Mouse (Mus musculus) kidney, postnatal 14 days (tissue): ENCODE data around the gene Brd1.
A peak's percentile ranks its signal among the peaks of the same experiment; 100 is the strongest.
"Not testable (repeated sequence)": the region's sequence is repeated elsewhere in the genome, so short reads cannot be mapped to it uniquely, and the experiment has no call there.

Source experiments
- DNase-seq: peaks from one replicate; pipeline ENCODE4 v3.0.0; 2022; ENCODE audit warnings: mixed read lengths

The Brd1 gene

DNA sequence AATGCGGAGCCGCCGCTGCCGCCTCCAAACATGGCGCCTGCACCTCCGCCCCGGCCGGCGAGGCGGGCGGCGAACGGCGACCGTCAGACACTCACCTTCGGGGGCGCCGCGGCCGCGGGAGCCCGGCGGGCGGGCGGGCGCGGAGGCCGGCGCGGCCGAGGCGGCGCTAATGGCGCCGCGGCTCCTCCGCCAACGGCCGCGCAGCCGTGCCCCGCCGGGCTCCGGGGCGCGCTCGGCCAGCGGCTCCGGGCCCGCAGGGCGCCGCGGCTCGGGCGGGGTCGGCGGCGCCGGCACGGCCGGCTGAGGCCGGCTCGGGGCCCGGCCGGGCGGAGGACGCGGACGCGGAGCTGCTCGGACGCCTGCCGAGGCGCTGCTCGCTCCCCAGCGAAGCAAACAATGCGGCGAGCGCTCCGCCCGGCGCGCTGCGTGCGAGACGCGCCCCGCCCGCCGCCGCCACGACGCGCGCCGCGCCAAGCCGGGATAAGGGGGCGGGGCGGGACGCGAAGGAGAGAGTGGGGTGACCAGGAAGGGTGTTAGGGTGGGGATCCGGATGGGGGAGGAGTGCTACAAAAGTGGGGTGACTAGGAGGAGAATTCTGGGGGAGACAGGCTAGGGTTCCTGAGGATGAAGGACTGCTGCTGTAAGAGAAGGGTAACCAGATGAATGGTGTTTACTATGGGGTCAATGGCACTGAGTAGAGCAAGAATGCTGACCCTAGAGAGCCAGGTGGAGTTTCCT lies at the start of gene Brd1:
Gene Brd1, minus strand, starts transcription at position 400 of the 738 bp plus-strand sequence.
- peak; percentile 90 for DNase-seq

DNA sequence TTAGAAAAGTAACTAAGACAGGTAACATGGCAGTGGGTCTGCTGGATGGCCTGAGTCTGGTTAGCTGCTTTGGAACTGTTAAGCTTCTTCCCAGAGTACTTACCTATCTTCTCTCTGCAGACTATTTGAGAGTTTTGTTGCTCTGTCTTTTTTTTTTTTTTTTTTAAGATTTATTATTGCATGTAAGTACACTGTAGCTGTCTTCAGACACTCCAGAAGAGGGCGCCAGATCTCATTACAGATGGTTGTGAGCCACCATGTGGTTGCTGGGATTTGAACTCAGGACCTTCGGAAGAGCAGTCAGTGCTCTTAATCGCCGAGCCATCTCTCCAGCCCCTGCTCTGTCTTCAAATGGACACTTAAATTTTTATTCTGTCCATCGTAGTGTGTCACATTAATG lies 40.6 kb upstream of the Brd1 start:
- DNase-seq = not testable (repeated sequence)

- peak; percentile 48 for DNase-seq
Measured at GRCm38 (mm10) chr15:88768537-88768936, 34.5 kb upstream of the Brd1 start.

DNA sequence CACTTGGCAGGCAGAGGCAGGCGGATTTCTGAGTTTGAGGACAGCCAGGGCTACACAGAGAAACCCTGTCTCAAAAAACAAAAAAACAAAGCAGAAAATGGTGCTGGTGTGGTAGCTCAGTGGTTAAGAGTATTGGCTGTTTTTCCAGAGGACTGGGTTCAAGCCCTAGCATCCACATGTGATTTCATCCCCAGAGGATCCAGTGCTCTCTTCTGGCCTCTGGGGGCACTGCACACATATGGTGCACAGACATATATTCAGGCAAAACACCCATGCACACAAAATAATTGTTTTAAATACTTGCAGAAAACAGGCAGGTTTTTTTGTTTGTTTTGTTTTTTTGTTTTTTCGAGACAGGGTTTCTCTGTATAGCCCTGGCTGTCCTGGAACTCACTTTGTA lies 32.1 kb upstream of the Brd1 start:
- DNase-seq = not testable (repeated sequence)

DNA sequence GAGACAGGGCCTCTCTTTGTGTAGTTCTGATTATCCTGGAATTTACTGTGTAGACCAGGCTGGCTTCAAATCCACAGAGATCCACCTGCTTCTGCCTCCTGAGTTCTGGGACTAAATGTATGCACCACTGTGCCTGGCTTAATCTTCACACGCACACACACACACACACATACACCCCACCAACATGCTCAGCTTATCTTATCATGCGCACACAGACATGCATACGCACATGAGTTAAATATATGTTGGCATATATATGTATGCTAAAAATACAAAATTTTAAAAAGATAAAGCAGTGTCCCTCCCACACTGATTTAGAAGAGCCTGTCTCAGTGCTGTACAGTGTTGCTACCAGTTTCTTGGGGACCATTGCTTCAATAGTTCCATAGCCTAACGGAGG lies 27.5 kb upstream of the Brd1 start:
- no peak for DNase-seq

DNA sequence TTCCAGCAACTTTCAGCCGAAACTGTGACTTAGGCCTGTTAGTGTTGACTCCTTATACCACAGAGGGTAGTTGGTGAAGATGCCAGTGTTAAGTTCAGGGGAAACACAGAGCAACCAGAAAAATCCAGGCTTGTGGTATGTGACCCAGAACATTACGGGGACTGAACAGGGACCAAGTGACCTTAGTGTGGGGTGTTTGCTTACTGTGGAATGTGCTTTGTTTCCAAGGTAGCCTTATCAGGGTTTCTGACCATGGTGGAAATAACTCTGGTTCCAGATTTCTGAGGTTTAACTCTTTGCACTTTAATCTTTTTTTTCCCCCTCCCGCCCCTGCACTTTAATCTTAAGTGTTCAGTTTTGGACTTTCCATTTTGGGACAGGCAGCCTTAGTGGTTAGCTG lies 24.0 kb upstream of the Brd1 start:
- peak; percentile 43 for DNase-seq

- no peak for DNase-seq
Measured at GRCm38 (mm10) chr15:88755761-88756160, 21.7 kb upstream of the Brd1 start.

DNA sequence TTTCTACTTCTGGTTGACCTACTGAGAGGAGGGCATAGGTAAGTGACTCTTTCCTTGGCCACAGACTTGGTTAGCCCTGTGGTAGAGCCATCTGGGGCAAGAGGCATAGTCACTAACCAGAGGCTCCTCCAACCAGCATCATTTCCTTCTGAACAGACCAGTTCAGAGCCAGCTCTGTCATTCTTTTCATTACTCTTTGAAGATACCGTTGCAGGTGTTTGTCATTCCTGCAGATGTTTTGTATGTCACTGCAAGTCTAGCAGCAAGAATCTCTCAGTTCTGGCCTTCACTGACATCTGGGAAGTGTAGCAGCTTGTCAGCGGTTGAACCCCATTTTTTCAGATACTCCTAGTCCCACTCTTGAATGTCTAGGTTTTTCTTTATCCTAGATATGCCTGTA lies 20.9 kb upstream of the Brd1 start:
- no peak for DNase-seq

DNA sequence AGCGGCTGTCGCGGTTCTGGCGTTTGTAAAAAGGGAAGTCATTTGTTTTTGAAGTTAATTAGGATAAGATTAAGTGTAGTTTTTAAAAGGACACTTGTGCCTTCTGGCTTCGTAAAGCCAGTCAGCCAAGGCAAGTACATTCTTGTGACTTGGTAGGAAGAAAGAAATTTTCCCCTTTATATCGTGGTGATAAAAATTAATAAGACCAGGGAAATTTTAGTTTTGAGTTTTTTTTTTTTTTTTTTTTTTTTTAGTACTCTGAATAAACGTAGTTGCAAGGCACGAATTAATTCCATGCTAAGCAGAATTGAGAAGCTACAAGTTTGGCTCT lies 18.3 kb upstream of the Brd1 start:
- no peak for DNase-seq

- no peak for DNase-seq
Measured at GRCm38 (mm10) chr15:88751564-88752402, 17.8 kb upstream of the Brd1 start, which contains the start of gene Zbed4. Gene Zbed4 (plus strand): TSS chr15:88751660.

DNA sequence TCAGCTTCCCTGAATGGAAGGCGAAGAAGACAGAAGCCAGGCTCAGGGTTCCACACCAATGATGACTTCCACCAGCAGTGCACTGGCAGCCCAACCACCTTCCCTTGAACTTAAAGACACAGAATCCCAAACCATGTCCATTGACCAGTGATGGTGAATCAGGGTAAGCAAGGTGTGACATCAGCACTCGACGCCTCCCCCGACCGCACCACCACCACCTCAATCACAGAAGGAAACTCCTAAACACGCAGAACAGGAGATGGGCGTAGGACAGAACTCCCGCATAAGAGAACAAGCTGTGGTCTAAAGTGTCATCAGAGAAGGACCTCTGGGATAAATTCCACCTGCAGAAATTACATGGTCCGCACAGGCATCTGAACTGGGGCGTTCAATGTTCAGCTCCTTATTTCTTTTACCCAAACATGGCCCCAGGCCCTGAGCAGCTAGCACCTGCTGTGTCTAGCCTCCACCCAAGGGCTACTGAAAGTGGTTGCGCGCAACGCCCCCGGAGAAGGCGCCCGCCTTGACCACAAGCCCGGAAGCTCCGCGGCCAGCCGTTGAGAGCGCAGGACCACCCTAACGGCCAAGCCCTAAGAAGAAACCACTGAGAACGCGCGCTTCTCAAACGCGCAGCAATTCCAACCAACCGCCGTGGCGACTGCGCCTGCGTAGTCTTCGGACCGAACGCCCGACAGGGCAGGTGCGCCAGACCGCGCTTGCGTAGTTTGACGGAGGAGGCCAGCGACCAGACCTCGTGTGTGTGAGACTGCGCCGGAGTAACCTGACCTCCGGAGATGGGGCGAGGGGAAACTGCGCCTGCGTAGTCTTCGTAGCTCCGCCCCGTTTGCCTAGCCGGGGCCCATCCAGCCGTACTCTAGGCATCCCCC lies 16.9 kb upstream of the Brd1 start:
- DNase-seq = peak; percentile 100

DNA sequence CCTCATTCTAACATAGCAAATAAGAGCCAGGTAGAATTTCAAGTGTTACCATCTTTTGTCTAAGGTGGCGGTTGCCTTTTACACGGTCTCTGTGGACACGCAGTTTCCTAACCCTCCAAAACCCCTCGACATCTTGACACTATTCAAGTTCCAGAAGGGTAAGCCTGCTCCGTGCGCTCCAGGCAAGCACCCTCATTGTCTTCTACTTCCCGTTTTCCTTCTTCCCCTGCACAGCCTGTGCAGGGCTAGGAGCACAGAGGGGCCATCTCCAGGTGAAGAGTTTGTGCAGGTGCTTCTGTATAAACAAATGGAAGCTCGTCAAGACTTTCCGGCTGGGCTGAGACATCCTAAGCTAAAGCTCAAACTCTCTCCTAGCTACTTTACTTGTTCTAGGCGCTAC lies 16.0 kb upstream of the Brd1 start:
- DNase-seq = no peak

DNA sequence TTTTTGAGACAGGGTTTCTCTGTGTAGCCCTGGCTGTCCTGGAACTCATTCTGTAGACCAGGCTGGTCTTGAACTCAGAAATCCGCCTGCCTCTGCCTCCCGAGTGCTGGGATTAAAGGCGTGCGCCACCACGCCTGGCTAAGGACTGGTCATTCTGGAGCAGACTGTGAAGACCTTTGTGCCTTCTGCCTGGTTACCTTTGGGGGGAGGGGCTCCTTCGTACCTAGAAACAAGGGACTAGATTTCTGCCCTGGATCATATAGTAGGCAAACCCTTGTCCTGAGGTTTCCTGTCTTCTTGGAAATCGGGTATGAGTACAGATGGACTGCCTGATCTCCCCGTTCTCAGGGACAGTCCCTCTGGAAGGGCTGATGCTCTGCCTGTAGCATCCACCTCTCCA lies 15.6 kb upstream of the Brd1 start:
- DNase-seq = not testable (repeated sequence)

- no peak for DNase-seq
Measured at GRCm38 (mm10) chr15:88745926-88746325, 11.9 kb upstream of the Brd1 start.

DNA sequence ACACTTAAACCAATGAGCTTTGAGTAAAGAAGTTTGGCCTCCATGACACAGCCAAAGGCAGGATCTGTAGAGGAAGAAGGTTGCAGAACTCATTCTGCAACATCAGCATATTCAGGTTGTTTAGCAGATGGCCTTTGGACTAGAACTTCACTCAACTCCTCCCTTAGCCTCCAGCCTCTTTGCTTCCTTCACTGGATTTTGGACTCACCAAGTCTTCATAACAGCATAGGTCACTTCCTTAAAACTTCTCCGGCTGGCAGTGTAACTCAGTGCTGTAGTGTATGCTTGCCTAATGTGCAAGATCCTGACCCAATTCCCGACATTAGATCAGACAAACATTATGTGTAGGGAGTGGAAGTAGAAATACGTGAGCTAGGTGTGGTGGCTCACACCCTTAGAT lies 11.3 kb upstream of the Brd1 start:
- DNase-seq = peak; percentile 42

DNA sequence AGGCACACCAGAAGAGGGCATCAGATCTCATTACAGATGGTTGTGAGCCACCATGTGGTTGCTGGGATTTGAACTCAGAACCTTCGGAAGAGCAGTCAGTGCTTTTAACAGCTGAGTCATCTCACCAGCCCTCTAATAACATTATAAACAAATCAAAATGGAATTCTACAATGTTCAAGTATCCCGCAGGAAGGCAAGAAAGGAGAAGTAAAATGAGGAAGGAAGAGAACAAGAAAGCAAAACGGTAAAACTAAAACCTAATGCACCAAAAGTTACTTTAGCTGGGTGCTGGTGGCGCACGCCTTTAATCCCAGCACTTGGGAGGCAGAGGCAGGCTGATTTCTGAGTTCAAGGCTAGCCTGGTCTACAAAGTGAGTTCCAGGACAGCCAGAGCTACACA lies 9.3 kb upstream of the Brd1 start:
- DNase-seq = not testable (repeated sequence)

DNA sequence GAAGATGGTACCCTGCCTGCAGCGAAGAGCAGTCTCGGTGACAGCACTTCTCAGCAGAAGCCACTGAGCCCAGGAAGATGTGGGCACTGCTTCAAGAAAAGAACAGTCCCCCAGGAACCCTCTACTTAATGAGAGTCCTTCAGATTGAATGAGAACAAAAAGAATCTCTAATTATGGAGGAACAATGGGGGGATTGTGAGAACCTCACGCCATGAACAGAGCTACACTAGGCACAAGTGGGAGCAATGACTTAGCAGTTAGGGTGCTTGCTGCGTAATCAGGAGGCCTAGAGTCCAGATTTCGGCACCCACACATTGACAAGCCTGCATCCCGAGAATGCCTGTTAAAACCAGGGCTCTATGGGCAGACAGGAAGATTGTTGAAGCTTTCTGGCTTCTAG lies 7.3 kb upstream of the Brd1 start:
- no peak for DNase-seq

DNA sequence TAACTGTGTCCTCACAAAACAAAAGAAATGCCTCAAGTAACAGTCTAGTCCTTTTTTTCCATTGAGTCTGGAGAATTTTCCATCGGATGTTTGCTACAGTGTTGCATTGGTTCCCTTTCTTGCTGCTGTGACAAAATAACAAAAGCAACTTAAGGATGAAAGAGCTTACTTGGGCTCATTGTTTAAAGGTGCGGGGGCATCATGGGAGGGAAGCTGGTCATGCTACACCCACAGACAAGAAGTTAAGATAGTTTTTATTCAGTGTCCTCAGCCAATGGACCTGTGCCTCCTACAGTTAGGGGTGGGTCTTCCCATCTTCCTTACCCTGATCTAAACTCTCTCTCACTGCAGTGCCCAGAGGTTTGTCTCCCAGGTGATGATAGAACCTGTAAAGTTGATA lies 4.4 kb upstream of the Brd1 start:
- no peak for DNase-seq

DNA sequence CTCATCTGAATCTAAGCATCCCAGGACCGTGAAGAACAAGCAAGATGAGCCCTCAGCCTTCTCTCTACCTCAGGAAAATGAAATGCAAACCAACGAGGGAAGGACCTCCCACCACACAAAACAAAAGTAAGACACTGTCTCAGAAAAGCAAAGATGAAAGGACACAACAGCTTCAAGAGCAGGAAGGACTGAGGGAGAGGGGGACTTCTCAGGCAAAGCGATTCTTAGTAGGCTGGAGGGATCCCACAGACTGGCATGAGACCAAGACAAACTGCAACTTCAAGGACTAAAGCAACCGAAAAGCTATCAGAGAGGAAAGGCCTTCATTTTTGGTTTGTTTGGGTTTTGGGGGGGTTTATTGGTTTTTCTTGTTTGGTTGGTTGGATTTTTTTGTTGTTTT lies 2.1 kb upstream of the Brd1 start:
- no peak for DNase-seq

DNA sequence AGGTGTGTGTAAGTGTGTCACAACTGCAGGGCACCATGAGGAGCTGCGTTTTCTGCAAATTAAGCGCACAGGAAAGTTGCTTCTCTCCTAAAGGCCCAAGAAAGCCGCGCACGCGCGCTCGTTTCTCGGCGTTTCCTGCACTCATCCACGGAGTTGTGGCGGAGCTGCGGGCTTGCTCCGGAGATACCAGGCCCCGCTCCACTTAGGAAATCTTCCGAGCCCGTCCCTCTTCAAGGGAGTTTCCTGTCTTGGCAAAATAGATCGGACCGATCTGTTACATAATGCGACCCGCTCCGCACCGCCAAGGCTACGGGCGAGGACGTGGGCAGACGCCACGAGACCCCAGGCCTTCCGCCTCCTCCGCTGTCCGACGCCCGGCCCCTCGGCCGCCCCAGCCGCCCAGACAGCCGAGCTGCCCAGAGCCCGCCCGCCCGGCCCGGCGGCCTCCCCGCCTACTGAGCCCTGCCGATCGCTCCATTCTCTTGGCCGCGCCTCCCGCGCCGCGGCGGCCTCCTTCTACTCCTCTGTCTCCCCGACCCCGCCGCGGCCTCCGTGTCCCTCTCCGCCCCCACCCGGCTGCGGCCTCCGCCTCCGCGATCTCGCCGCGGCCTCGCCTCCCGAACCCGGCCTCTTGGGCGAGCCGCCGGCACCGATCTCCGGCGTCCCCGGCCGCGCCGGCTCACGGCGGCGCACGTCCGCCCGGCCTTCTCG lies 837 bp downstream of the Brd1 start:
- DNase-seq = peak; percentile 83

GRCm38 (mm10) chr15:88732405-88733020 lies 1.5 kb downstream of the Brd1 start:
- no peak for DNase-seq

DNA sequence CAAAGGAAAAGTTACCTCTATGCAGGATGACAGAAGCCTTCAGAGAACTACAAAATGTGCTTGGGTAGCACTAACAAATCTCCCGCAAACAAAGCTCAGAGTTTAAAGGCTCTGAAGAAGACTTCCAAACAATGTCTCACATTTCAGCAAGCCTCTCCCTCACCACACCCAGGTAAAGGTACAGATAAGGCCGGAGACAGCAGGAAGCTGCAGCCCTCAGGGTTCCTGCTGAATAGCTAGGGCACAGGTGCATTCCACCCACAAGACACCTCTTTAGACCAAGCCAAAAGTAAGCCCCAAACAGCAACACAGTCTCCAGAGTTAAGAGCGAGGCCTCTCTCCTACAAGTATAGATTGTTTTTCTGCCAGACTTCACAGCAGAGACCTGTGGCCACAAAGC lies 3.3 kb downstream of the Brd1 start:
- DNase-seq = no peak
